Mouse (Mus musculus) kidney, adult 18-20 months (tissue): ENCODE data around the gene Atp2a3.

Source experiments
- DNase-seq: peaks from one replicate; pipeline ENCODE4 v3.0.0; 2021

Atp2a3 gene

DNA sequence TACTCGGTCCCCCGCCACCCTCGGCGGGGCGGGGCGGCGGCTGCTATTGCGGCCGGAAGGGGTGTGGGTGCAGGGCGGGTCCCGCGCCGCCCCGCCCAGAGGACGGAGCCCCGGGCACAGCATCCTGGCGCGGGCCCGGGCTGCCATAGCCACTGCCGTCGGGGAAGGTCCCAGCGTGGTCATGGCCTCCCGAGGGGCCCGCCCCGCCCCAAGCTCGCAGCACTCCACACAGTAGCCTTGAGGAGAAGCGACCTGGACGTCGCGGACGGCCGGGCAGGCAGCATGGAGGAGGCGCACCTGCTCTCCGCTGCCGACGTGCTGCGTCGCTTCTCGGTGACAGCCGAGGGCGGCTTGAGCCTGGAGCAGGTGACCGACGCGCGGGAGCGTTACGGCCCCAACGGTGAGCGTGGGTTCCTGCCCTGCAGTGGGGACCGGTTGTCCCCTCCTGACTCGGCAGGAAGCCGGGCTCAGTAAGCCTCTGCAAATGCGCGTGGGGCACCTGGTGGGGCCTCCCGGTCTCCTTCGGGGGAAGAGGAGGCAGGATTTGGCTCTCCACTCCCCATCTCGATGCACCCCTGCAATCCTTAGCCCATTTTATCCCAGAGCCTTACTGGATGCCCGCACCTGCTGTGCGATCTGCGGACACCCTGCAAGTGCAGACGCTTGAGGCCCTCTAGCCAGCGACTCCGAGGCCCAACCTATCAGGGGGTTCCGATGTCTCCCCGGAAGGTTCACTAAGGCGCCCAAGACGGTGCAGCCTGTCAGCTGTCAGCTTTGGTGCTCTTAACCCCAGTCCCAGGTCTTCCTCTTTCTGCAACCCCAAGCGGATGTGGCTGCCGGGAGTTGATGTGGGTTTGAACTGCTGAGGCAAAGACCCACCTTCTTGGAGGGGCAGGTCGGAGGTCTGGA is at the start of gene Atp2a3:
Gene Atp2a3, plus strand, starts transcription at position 98 of the 909 bp plus-strand sequence.
- peak; percentile 31 for DNase-seq

GRCm38 (mm10) chr11:72917299-72917996 is 43.5 kb upstream of the Atp2a3 start:
- DNase-seq = no peak

DNA sequence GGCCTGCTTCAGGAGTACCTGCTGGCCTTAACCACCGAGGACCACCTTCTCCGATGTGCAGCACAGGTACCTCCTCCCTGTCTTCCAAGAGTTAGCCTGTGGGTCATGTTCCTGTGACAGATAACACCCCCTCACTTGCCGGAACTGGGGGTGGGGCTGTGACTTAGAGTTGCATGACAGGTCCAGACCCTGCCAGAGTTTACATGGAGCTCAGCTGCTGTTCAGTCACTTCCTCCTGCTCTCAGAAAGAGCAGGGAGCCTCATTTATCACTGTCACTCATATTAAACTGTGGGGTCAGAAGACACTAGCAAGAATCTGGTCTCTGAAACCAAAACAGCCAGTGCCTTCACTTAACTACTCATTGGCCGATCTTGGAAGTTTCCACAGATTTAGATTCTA is 37.9 kb upstream of the Atp2a3 start:
- no peak for DNase-seq

DNA sequence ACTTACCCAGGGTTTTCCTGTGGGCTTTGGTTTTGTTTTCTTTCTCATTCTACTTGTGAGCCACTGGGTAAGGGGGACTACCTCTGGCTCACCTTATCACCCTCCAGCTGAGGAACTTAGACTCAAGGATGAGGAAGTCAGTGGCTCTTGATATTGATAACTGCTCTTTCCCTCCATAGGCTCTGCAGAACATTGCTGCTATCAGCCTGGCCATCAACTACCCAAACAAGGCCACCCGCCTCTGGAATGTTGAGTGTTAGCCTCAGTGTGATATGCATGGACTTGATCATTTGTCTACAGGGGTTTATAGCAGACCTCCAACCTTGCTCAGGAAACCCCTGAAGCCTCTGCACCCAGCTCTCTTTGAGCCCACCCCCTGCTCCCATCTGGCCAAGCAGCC is 36.5 kb upstream of the Atp2a3 start:
- no peak for DNase-seq

DNA sequence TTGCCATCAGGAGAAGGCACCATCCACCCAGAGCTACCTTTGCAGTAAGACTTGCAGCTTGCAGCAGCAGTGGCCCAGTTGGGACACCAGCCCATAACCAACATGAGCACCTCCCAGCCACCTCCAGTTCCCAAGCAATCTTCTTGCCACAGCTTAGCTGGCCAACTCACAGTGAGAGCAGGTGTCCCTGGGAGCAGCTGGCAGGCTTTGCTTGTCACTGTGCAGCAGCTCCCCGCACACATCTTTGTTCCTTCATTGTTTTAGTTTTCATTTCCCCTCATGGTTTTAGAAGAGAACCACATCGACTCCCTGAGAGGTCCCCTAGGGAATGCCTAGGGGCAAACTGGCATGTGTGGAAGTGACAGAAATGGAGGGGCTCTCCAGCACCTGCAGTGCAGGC is 35.9 kb upstream of the Atp2a3 start:
- DNase-seq = no peak

DNA sequence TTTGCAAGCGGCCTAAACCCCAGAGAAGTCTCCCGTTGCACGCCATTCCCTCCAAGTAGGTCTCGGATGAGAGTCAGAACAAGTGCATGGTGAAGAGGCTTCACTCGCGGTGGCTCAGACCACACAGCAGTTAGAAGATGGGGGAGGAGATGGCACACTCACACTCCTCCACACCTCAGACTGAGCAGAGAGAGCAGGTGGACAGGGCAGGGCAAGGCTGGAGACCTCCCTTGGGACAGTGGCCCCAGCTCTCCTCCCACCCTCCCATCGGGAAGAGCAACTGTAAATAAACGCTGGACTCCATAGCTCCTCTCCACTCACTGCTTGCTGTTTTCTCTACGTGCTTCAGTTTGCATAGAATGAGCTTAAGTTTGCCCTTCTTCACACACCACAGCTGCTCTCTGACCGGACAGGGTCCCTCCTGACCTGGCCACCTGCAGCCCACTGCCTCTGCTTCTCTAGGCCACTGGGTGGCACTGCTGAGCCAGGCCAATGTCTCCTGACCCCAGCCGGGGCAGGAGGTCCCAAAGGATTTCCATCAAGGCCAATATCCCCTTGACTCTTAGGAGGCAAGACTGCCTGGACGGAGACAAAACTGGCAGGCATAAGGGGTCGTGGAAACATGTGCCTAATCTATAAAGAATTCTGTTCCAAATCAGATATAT is 34.6 kb upstream of the Atp2a3 start:
- peak; percentile 74 for DNase-seq

- no peak for DNase-seq
Observed at GRCm38 (mm10) chr11:72928516-72928915, 32.5 kb upstream of the Atp2a3 start.

- peak; percentile 49 for DNase-seq
Observed at GRCm38 (mm10) chr11:72940208-72941143, 20.5 kb upstream of the Atp2a3 start.

DNA sequence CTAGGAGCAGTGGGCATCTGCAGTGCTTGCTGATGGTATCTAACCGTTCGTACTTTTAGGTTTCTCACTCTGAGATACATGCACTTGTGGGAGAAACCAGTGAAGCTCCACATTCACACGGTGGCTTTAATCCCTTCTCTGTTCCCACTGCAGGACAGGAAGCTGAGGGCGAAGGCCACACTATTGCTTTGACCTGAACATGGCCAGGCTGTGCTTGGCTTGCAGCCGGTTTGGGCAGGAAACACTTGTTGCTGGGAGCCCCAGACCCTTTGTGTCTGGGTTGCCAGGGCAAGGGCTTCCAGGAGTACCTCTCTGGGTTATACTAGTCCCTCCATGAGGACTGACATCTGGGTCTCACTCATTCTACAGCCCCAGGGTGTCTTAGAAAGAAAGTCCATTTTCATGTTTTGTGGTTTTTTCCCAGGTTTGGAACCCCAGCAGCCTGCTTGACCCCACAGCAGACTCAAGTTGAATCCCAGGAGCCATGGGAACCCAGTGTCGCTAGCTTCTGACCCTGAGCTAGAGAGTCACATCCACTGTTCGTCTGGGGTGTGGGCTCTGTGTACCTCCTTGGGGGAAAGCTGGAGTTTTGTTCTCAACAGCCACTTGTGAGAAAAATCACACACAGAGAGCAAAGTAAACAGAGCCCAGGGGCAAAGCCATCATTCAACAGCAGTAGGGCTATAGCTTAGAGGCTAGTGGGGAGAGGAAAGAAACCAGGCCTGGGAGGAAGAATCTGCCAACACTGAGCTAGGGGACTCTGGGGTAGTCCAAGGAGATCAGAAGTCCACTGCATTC is 15.8 kb upstream of the Atp2a3 start:
- DNase-seq = peak; percentile 33

DNA sequence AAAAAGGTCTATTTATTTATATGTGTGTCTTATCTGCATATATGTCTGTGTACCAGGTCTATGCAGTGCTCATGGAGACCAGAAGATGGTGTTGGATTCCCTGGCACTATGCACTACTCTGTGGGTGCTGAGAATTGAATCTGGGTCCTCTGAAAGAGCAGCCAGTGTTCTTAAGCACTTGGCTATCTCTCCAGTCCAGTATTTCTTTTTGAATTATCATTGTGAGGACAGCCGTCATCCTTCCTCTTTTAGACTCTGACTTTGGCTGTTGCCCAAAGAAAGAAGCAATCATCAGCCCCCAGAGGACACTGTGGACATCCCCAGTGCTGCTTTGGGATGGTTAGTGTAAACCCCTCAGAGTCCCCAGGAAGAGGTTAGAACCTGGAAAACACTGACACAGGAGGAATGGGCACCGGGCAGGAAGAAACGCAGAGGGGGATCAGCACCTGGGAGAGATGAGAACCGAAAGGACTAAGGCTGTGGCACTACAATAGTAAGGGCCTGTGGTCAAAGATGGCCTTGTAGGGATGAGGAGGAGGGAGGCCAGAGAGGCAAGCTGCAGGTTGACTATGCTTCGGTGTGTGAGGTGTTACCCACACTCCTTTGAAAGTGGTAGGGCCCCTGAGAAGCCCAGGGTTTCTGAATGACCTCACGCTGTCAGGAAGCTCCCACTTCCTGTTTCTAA is 15.0 kb upstream of the Atp2a3 start:
- DNase-seq = peak; percentile 21

GRCm38 (mm10) chr11:72946560-72947119 is 14.3 kb upstream of the Atp2a3 start:
- no peak for DNase-seq

DNA sequence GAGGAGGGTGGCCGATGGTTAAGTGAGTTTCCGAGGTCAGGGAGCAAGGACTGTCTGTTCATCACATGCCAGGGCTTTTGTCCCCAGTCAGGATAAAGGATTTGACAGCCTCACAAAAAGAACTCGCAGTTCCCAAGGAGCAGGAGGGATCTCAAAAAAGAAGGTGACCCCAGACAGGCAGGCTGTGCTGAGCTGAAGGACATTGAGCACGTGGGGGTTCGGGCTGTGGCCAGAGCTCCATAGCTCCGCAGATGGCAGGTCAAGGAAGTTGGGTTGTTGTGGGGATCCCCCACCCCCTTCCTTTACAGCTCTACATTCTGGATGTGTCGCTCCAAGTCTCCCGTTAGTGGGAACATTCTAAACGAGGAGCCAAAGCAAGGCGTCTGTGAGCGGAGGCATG is 13.1 kb upstream of the Atp2a3 start:
- DNase-seq = no peak

GRCm38 (mm10) chr11:72948254-72948653 is 12.7 kb upstream of the Atp2a3 start:
- no peak for DNase-seq

DNA sequence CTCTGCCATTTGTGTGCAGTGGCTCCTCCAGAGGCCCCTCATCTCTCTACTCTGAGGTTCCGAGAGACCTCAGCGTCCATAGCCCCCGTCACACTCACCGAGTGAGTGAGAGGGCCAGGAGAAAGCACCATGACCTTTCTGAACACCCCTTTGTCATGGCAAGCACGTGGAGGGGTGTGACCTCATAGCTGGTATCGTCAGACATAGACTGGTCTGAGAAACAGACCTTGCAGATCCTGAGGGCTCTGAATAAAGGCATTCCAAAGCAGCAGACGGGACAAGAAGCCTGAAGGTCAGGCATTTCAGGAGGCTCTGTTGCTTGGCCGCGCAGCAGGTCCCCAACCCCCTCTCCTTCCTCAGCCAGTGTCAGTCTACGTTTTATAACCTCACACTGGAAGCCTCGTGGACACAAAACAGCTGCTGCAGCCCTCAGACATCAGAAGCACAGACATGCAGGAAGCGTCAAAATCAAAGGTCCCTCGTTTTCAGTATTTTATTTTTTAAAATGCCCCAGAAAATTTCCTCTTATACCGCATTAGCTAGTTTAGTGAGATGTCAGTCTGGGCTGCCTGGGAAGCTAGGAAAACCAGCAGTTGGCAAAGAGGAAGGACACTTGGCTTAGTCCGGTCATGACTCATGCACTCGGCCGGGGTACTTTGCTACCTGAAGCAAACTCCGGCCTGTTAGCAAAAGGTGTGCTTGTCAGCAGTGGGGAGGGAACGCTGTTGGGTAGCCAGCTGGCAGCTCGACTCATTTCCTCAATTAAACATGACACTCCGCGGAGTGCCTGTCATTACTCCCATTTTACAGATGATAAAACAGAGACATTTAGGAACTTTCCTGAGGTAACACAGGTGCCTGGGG is 9.6 kb upstream of the Atp2a3 start:
- peak; percentile 23 for DNase-seq

DNA sequence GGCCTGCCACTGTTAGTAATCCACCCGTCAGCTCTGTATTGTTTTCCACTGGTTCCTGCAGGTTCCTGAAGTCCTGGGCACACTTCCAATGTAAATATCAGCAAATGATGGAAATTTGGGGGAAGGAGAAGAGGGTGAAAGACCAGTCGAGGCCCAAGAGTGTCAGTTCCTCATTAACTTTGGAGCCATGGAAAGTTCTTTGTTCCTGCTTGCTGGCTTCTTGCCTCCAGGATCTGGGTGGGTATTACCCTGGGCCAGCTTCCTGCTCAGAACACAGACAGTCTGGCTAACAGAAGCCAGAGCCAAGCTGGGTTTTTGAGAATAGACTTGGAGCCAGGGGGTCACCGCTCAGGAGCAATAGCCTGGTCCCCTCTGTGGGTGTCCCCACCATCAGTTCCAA is 8.7 kb upstream of the Atp2a3 start:
- peak; percentile 52 for DNase-seq

- no peak for DNase-seq
Observed at GRCm38 (mm10) chr11:72952697-72953096, 8.3 kb upstream of the Atp2a3 start.

DNA sequence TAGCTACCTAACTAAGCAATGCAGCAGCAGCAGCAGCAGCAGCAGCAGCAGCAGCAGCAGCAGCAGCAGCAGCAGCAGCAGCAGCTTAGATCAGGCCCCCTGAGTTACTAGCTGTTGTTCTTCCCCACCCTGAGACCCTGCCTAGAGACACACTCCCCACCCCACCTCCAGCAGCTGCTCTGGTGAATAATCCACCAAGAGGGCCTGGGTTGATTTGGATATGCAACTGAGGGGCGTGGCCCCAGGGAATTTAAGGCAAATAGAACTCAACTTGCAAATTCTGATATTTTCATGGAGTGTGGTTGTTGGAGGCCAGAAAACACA is 7.9 kb upstream of the Atp2a3 start:
- peak; percentile 18 for DNase-seq

GRCm38 (mm10) chr11:72953440-72954151 is 7.4 kb upstream of the Atp2a3 start:
- DNase-seq = peak; percentile 79

- DNase-seq = no peak
Observed at GRCm38 (mm10) chr11:72954216-72954615, 6.8 kb upstream of the Atp2a3 start.
